7 mouse cellular contexts compared by ENCODE assay signal in genomic region chr12:49400853-49401118, GRCm38 (mm10). TPM values are rescaled to one million over a fixed set of nuclear protein-coding genes. Genes with fewer than 3 reads are reported as not detected.
DNase-seq lines count a peak whose midpoint lies in the region; ATAC-seq and TF ChIP-seq lines count a peak whose summit lies in the region.

No protein-coding gene starts in this region.

- H3K4me3 ChIP-seq in megakaryocyte, embryonic 14.5 days (replicated peaks) = peak overlapping the region; percentile 42
- peak overlapping the region; percentile 59 for H3K4me3 ChIP-seq in forebrain, embryonic 16.5 days (replicated peaks; ENCODE audit: low read length)
- H3K4me3 ChIP-seq in liver, embryonic 12.5 days = no peak overlapping the region; the same call in 1 of the 2 replicates
- peak overlapping the region; percentile 41 for H3K4me3 ChIP-seq in stomach, postnatal 0 days (ENCODE audit: low read depth, low read length)

- ATAC-seq in megakaryocyte, adult 5-6 weeks (ENCODE audit: poor library complexity, severe bottlenecking) = no peak
- peak; percentile 92; the same call in 1 of the 2 replicates for ATAC-seq in forebrain, embryonic 16.5 days
- no peak for ATAC-seq in liver, embryonic 12.5 days
- ATAC-seq in stomach, postnatal 0 days (ENCODE audit: low FRiP score, low TSS enrichment) = no peak

- peak overlapping the region; percentile 93 for H3K4me2 ChIP-seq in forebrain, embryonic 16.5 days (ENCODE audit: low read length)
- H3K4me2 ChIP-seq in liver, embryonic 12.5 days = peak overlapping the region; percentile 53; the same call in 1 of the 2 replicates
- H3K4me2 ChIP-seq in stomach, postnatal 0 days (replicated peaks; ENCODE audit: low read depth) = peak overlapping the region; percentile 66

- 2% methylated on average over 8 of the region's 8 CpGs for WGBS in forebrain, embryonic 16.5 days
- WGBS in liver, embryonic 12.5 days (ENCODE audit: insufficient replicate concordance) = 1% methylated on average over 8 of the region's 8 CpGs
- under 1% methylated on average over 8 of the region's 8 CpGs for WGBS in stomach, postnatal 0 days

- no peaks in the 10 kb centered on the region for H3K36me3 ChIP-seq in megakaryocyte, embryonic 14.5 days (replicated peaks; ENCODE audit: low read length)
- no peaks in the 10 kb centered on the region for H3K36me3 ChIP-seq in forebrain, embryonic 16.5 days (ENCODE audit: control insufficient read depth, insufficient read depth)
- no peaks in the 10 kb centered on the region for H3K36me3 ChIP-seq in liver, embryonic 12.5 days
- H3K36me3 ChIP-seq in stomach, postnatal 0 days (ENCODE audit: control insufficient read depth, insufficient read depth, low read length) = no peaks in the 10 kb centered on the region

- peak overlapping the region; percentile 96 for H3K9ac ChIP-seq in forebrain, embryonic 16.5 days (replicated peaks; ENCODE audit: low read depth, low read length)
- no peak overlapping the region for H3K9ac ChIP-seq in liver, embryonic 12.5 days
- no peak overlapping the region for H3K9ac ChIP-seq in stomach, postnatal 0 days (ENCODE audit: low read length)

- H3K27me3 ChIP-seq in megakaryocyte, embryonic 14.5 days (replicated peaks) = peaks cover 34% of the 10 kb centered on the region
- no peaks in the 10 kb centered on the region for H3K27me3 ChIP-seq in forebrain, embryonic 16.5 days (replicated peaks; ENCODE audit: control insufficient read depth, insufficient read depth, low read length)
- peaks cover 48% of the 10 kb centered on the region for H3K27me3 ChIP-seq in liver, embryonic 12.5 days (replicated peaks)
- peaks cover 12% of the 10 kb centered on the region for H3K27me3 ChIP-seq in stomach, postnatal 0 days (ENCODE audit: control insufficient read depth, insufficient read depth, low read length)

- peak overlapping the region; percentile 100 for H3K27ac ChIP-seq in forebrain, embryonic 16.5 days (ENCODE audit: low read length)
- no peak overlapping the region for H3K27ac ChIP-seq in liver, embryonic 12.5 days
- no peak overlapping the region for H3K27ac ChIP-seq in stomach, postnatal 0 days (replicated peaks)

- H3K9me3 ChIP-seq in megakaryocyte, embryonic 14.5 days = no peaks in the 10 kb centered on the region
- H3K9me3 ChIP-seq in forebrain, embryonic 16.5 days (ENCODE audit: control insufficient read depth, low read length) = no peaks in the 10 kb centered on the region
- no peaks in the 10 kb centered on the region for H3K9me3 ChIP-seq in liver, embryonic 12.5 days (replicated peaks)
- H3K9me3 ChIP-seq in stomach, postnatal 0 days (ENCODE audit: control insufficient read depth, low read length) = no peaks in the 10 kb centered on the region

- DNase-seq in stomach, postnatal 0 days (ENCODE audit: low spot score) = no peak
- no peak for DNase-seq in cerebellum, adult 18-20 months
- no peak for DNase-seq in layer of hippocampus, adult 18-20 months (ENCODE audit: low spot score in 2 of 2)

- H3K4me1 ChIP-seq in megakaryocyte, embryonic 14.5 days = peaks cover 11% of the 10 kb centered on the region
- H3K4me1 ChIP-seq in forebrain, embryonic 16.5 days (replicated peaks; ENCODE audit: control insufficient read depth, insufficient read depth, low read length) = peaks cover 29% of the 10 kb centered on the region
- no peaks in the 10 kb centered on the region for H3K4me1 ChIP-seq in liver, embryonic 12.5 days
- no peaks in the 10 kb centered on the region for H3K4me1 ChIP-seq in stomach, postnatal 0 days (replicated peaks; ENCODE audit: control insufficient read depth, insufficient read depth)

- no peak for TF ChIP-seq EP300 in stomach, postnatal 0 days (optimal IDR thresholded peaks at IDR 0.05)

- no peak for TF ChIP-seq CTCF in stomach, postnatal 0 days (IDR thresholded peaks at IDR 0.05; ENCODE audit: low read depth)

RNA-seq across cellular contexts. Expression of gene Gm43517, which starts 15.8 kb away (rescaled TPM):
- polyA plus RNA-seq in megakaryocyte, embryonic 14.5 days (2012; ENCODE audit: insufficient read depth, low replicate concordance) = not detected in 2 replicates
- not detected in 2 replicates for total RNA-seq in megakaryocyte, adult 5-6 weeks (2015)
- not detected in 2 replicates for total RNA-seq in megakaryocyte, adult 5-6 weeks (2017)
- 3.6 and 4.0 TPM in 2 replicates for polyA plus RNA-seq in forebrain, embryonic 16.5 days (2015; fragmentation: Nextera tagmentation; extraction: Ambion mirVana)
- not detected in 2 replicates for polyA plus RNA-seq in liver, embryonic 12.5 days (2016; fragmentation: Nextera tagmentation; extraction: Ambion mirVana)
- polyA plus RNA-seq in stomach, postnatal 0 days (2015; fragmentation: Nextera tagmentation; extraction: Ambion mirVana) = not detected in 2 replicates
- 1 to 10 TPM; 8.6 to 8.9 TPM for total RNA-seq in layer of hippocampus, adult 18-20 months (2021)

RNA-seq across cellular contexts. Expression of gene Foxg1, which starts 18.3 kb away (rescaled TPM):
- polyA plus RNA-seq in megakaryocyte, embryonic 14.5 days (2012; ENCODE audit: insufficient read depth, low replicate concordance) = not detected in 2 replicates
- total RNA-seq in megakaryocyte, adult 5-6 weeks (2015) = not detected in 2 replicates
- total RNA-seq in megakaryocyte, adult 5-6 weeks (2017) = not detected in 2 replicates
- polyA plus RNA-seq in forebrain, embryonic 16.5 days (2015; fragmentation: Nextera tagmentation; extraction: Ambion mirVana) = 92.9 and 103 TPM in 2 replicates
- 0.06 TPM in 1 of 2 replicates, not detected in the other for polyA plus RNA-seq in liver, embryonic 12.5 days (2016; fragmentation: Nextera tagmentation; extraction: Ambion mirVana)
- 0.12 TPM in 1 of 2 replicates, not detected in the other for polyA plus RNA-seq in stomach, postnatal 0 days (2015; fragmentation: Nextera tagmentation; extraction: Ambion mirVana)
- total RNA-seq in layer of hippocampus, adult 18-20 months (2021) = 100 to 1,000 TPM; 147 to 152 TPM

Comparison
In these comparisons a context has a peak if more than half of its experiments do, and no peak if none do; other contexts are left out.
1. RNA of gene Foxg1, which starts 18.3 kb away (polyA plus RNA-seq): 92.9 to 103 TPM in forebrain, embryonic 16.5 days; not detected in megakaryocyte, embryonic 14.5 days, 0.06 TPM in liver, embryonic 12.5 days and 0.12 TPM in stomach, postnatal 0 days; every median in the first group is over 10 times any median in the second.
2. Peak in every context shown above with its lines, with median percentiles within 50 percentile points of each other: H3K4me2 ChIP-seq.